Mouse (Mus musculus) intestine, embryonic 14.5 days (tissue): ENCODE measurements at regions not wholly inside any gene's neighbourhood (a gene's known extent, or its start where the extent isn't known, plus 50 kb on each side); places are given as distances from the start of the nearest gene placed in this dataset.

ENCODE experiments used
- ATAC-seq: fragments of 200-750 bp; cut with Nextera tagmentation; replicated peaks from 2 replicates; pipeline ENCODE4 v1.8.0; 2017; ENCODE audit warnings: low read depth, moderate number of reproducible peaks, moderate TSS enrichment, moderate library complexity; ENCODE audit not compliant: low FRiP score, low TSS enrichment
- DNase-seq: peaks from one replicate; pipeline ENCODE4 v3.0.0-alpha.2; 2018; ENCODE audit warnings: low spot score
- H3K27ac ChIP-seq: fragments of 300-500 bp; sonication (generic); 2 replicates; pipeline ENCODE4 v1.5.1; 2014; ENCODE audit warnings: low read depth, mild to moderate bottlenecking, control low read depth
- H3K27me3 ChIP-seq: fragments of 300-500 bp; sonication (generic); replicated peaks from 2 replicates; pipeline ENCODE4 v1.6.1; 2014; ENCODE audit warnings: low read length, control low read depth; ENCODE audit not compliant: control insufficient read depth, insufficient read depth
- H3K36me3 ChIP-seq: fragments of 300-500 bp; sonication (generic); 2 replicates; pipeline ENCODE4 v1.6.1; 2014; ENCODE audit warnings: low read length, control low read depth; ENCODE audit not compliant: control insufficient read depth, insufficient read depth
- H3K4me1 ChIP-seq: fragments of 300-500 bp; sonication (generic); replicated peaks from 2 replicates; pipeline ENCODE4 v1.6.1; 2014; ENCODE audit warnings: low read length, control low read depth, mixed read lengths; ENCODE audit not compliant: control insufficient read depth, insufficient read depth
- H3K4me2 ChIP-seq: fragments of 300-500 bp; sonication (generic); 2 replicates; pipeline ENCODE4 v1.6.1; 2014; ENCODE audit warnings: low read length
- H3K4me3 ChIP-seq: fragments of 300-500 bp; sonication (generic); 2 replicates; pipeline ENCODE4 v1.5.1; 2014; ENCODE audit warnings: low read depth, low read length, control low read depth, mixed read lengths
- H3K9ac ChIP-seq: fragments of 300-500 bp; sonication (generic); 2 replicates; pipeline ENCODE4 v1.6.1; 2014; ENCODE audit warnings: mild to moderate bottlenecking, low read length
- H3K9me3 ChIP-seq: fragments of 300-500 bp; sonication (generic); 2 replicates; pipeline ENCODE4 v1.6.1; 2016; ENCODE audit warnings: low read length, control low read depth; ENCODE audit not compliant: control insufficient read depth
- WGBS: fragments of 180-500 bp; shearing (Covaris S2); extraction: QIAGEN DNeasy Blood & Tissue Kit; methylation state at CpG from one replicate; pipeline ENCODE4 v1.1.7; 2014; 5-methylcytosine and 5-hydroxymethylcytosine counted together

- H3K4me3 ChIP-seq: no peak overlapping the region
- H3K4me1 ChIP-seq: no peaks in the 10 kb centered on the region
- ATAC-seq (no peak), DNase-seq (no peak)
- H3K27me3 ChIP-seq: no peaks in the 10 kb centered on the region
- H3K4me2 ChIP-seq: no peak overlapping the region
- H3K9ac ChIP-seq: no peak overlapping the region
- H3K36me3 ChIP-seq: no peaks in the 10 kb centered on the region
- H3K9me3 ChIP-seq: no peaks in the 10 kb centered on the region
- 62% methylated on average over 2 of the region's 2 CpGs for WGBS
- H3K27ac ChIP-seq: no peak overlapping the region
These were observed 188.7 kb downstream of the Sec16b start for GRCm38 (mm10) chr1:157695198-157695597.

GRCm38 (mm10) chr1:157703639-157704038 lies 197.1 kb downstream of the Sec16b start:
- no peak overlapping the region for H3K9ac ChIP-seq
- no peaks in the 10 kb centered on the region for H3K27me3 ChIP-seq
- H3K4me2 ChIP-seq: no peak overlapping the region
- H3K9me3 ChIP-seq: no peaks in the 10 kb centered on the region
- no peaks in the 10 kb centered on the region for H3K4me1 ChIP-seq
- no peaks in the 10 kb centered on the region for H3K36me3 ChIP-seq
- no peak overlapping the region for H3K27ac ChIP-seq
- H3K4me3 ChIP-seq: no peak overlapping the region
- ATAC-seq: no peak
- DNase-seq: no peak
- WGBS: 78% methylated on average over 6 of the region's 6 CpGs

GRCm38 (mm10) chr1:157705364-157705763 lies 198.8 kb downstream of the Sec16b start:
- WGBS: 42% methylated on average over 4 of the region's 4 CpGs
- H3K36me3 ChIP-seq: no peaks in the 10 kb centered on the region
- DNase-seq (no peak), ATAC-seq (no peak)
- H3K4me3 ChIP-seq: no peak overlapping the region
- no peak overlapping the region for H3K4me2 ChIP-seq
- no peak overlapping the region for H3K9ac ChIP-seq
- no peaks in the 10 kb centered on the region for H3K9me3 ChIP-seq
- no peaks in the 10 kb centered on the region for H3K27me3 ChIP-seq
- H3K4me1 ChIP-seq: no peaks in the 10 kb centered on the region
- no peak overlapping the region for H3K27ac ChIP-seq

GRCm38 (mm10) chr1:157707256-157707655 lies 200.7 kb downstream of the Sec16b start:
- DNase-seq (no peak), ATAC-seq (no peak)
- no peaks in the 10 kb centered on the region for H3K27me3 ChIP-seq
- H3K4me2 ChIP-seq: no peak overlapping the region
- H3K4me3 ChIP-seq: no peak overlapping the region
- 79% methylated on average over 2 of the region's 2 CpGs for WGBS
- H3K36me3 ChIP-seq: no peaks in the 10 kb centered on the region
- H3K4me1 ChIP-seq: no peaks in the 10 kb centered on the region
- H3K27ac ChIP-seq: no peak overlapping the region
- H3K9ac ChIP-seq: no peak overlapping the region
- H3K9me3 ChIP-seq: no peaks in the 10 kb centered on the region

- WGBS: 85% methylated on average over 6 of the region's 6 CpGs
These were observed 202.6 kb downstream of the Sec16b start for GRCm38 (mm10) chr1:157709117-157709516.

GRCm38 (mm10) chr1:157710870-157711269 lies 204.3 kb downstream of the Sec16b start:
- Histone ChIP-seq H3K27ac (no peak overlapping the region), H3K4me2 (no peak overlapping the region), H3K36me3 (no peaks in the 10 kb centered on the region), H3K9me3 (no peaks in the 10 kb centered on the region), H3K4me3 (no peak overlapping the region), H3K4me1 (no peaks in the 10 kb centered on the region), H3K9ac (no peak overlapping the region), H3K27me3 (no peaks in the 10 kb centered on the region)
- ATAC-seq (no peak), DNase-seq (no peak)
- 82% methylated on average over 2 of the region's 2 CpGs for WGBS

More at GRCm38 (mm10) chr1:157709117-157709516, 202.6 kb downstream of the Sec16b start:
- Histone ChIP-seq H3K4me3 (no peak overlapping the region), H3K36me3 (no peaks in the 10 kb centered on the region), H3K4me1 (no peaks in the 10 kb centered on the region), H3K9ac (no peak overlapping the region), H3K27me3 (no peaks in the 10 kb centered on the region), H3K4me2 (no peak overlapping the region), H3K9me3 (no peaks in the 10 kb centered on the region), H3K27ac (no peak overlapping the region)
- ATAC-seq (no peak), DNase-seq (no peak)

GRCm38 (mm10) chr1:157712519-157712918 lies 206.0 kb downstream of the Sec16b start:
- H3K9ac ChIP-seq: no peak overlapping the region
- no peak for ATAC-seq
- WGBS: 35% methylated on average over 2 of the region's 2 CpGs

GRCm38 (mm10) chr1:157713851-157714250 lies 207.3 kb downstream of the Sec16b start:
- Histone ChIP-seq H3K4me2 (no peak overlapping the region), H3K27ac (no peak overlapping the region), H3K4me1 (no peaks in the 10 kb centered on the region), H3K27me3 (no peaks in the 10 kb centered on the region), H3K4me3 (no peak overlapping the region), H3K36me3 (no peaks in the 10 kb centered on the region), H3K9ac (no peak overlapping the region), H3K9me3 (no peaks in the 10 kb centered on the region)
- 86% methylated on average over 7 of the region's 7 CpGs for WGBS
- DNase-seq: no peak
- ATAC-seq: no peak

More at GRCm38 (mm10) chr1:157712519-157712918, 206.0 kb downstream of the Sec16b start:
- Histone ChIP-seq H3K27ac (no peak overlapping the region), H3K4me1 (no peaks in the 10 kb centered on the region), H3K4me3 (no peak overlapping the region), H3K4me2 (no peak overlapping the region), H3K36me3 (no peaks in the 10 kb centered on the region), H3K27me3 (no peaks in the 10 kb centered on the region), H3K9me3 (no peaks in the 10 kb centered on the region)
- no peak for DNase-seq

- ATAC-seq (no peak), DNase-seq (no peak)
- no peaks in the 10 kb centered on the region for H3K4me1 ChIP-seq
- no peak overlapping the region for H3K27ac ChIP-seq
- no peak overlapping the region for H3K4me2 ChIP-seq
- WGBS: 59% methylated on average over 3 of the region's 3 CpGs
- no peaks in the 10 kb centered on the region for H3K9me3 ChIP-seq
- no peaks in the 10 kb centered on the region for H3K36me3 ChIP-seq
- H3K9ac ChIP-seq: no peak overlapping the region
- H3K27me3 ChIP-seq: no peaks in the 10 kb centered on the region
- H3K4me3 ChIP-seq: no peak overlapping the region
These were observed 209.1 kb downstream of the Sec16b start for GRCm38 (mm10) chr1:157715632-157716031.
